Mouse (Mus musculus) cerebellum, postnatal 14 days (tissue): Measurements from ENCODE around the gene Aanat.

Experiments used
- DNase-seq, 2 experiments: peaks; one replicate each; pipeline ENCODE4 v3.0.0; 2021; ENCODE audit warnings: mixed read lengths in 2 of 2

Gene Aanat

GRCm38 (mm10) chr11:116612554-116612953 is 26.3 kb downstream of the Aanat start:
- DNase-seq: no peak

GRCm38 (mm10) chr11:116613234-116613633 is 27.0 kb downstream of the Aanat start:
- peak in 1 of 2 experiments; percentile 37 for DNase-seq

- DNase-seq: peak; percentile 70 to 87
These were observed 29.7 kb downstream of the Aanat start for GRCm38 (mm10) chr11:116615735-116616437.

GRCm38 (mm10) chr11:116616438-116617118 is 30.3 kb downstream of the Aanat start:
- peak; percentile 25 to 52 for DNase-seq

- peak; percentile 74 to 76 for DNase-seq
These were observed 31.4 kb downstream of the Aanat start for GRCm38 (mm10) chr11:116617641-116618040.

- DNase-seq: peak in 1 of 2 experiments; percentile 35
These were observed 32.4 kb downstream of the Aanat start for GRCm38 (mm10) chr11:116618666-116619065.

GRCm38 (mm10) chr11:116619156-116619555 is 32.9 kb downstream of the Aanat start:
- DNase-seq: peak; percentile 81 to 83

GRCm38 (mm10) chr11:116619561-116619960 is 33.3 kb downstream of the Aanat start:
- DNase-seq: peak; percentile 50 to 63

GRCm38 (mm10) chr11:116620073-116620472 is 33.8 kb downstream of the Aanat start:
- DNase-seq: peak; percentile 36 to 51

GRCm38 (mm10) chr11:116620559-116621253 is 34.5 kb downstream of the Aanat start:
- peak in 1 of 2 experiments; percentile 62 for DNase-seq

- DNase-seq: peak; percentile 84 to 90
These were observed 35.0 kb downstream of the Aanat start for GRCm38 (mm10) chr11:116621258-116621704.

GRCm38 (mm10) chr11:116623281-116624124 is 37.3 kb downstream of the Aanat start:
- peak; percentile 50 to 53 for DNase-seq

GRCm38 (mm10) chr11:116624131-116624832 is 38.0 kb downstream of the Aanat start:
- peak; percentile 73 to 82 for DNase-seq

GRCm38 (mm10) chr11:116625081-116626000 is 39.1 kb downstream of the Aanat start:
- DNase-seq: peak; percentile 66 to 83

GRCm38 (mm10) chr11:116626299-116627071 is 40.3 kb downstream of the Aanat start, which contains the start of gene Rhbdf2:
Rhbdf2 (minus strand) TSS chr11:116627019.
- DNase-seq: peak in 1 of 2 experiments; percentile 6

- peak; percentile 64 to 82 for DNase-seq
These were observed 41.1 kb downstream of the Aanat start for GRCm38 (mm10) chr11:116627072-116628020.

- DNase-seq: peak; percentile 96
These were observed 42.5 kb downstream of the Aanat start for GRCm38 (mm10) chr11:116628712-116629111.

GRCm38 (mm10) chr11:116629472-116629871 is 43.2 kb downstream of the Aanat start:
- DNase-seq: no peak
